Mouse (Mus musculus) gastrocnemius, postnatal 36 days (tissue): ENCODE data around the gene Bivm. TPM values are rescaled to one million over a fixed set of nuclear protein-coding genes. Genes with fewer than 3 reads are reported as not detected.

ENCODE experiments used
- DNase-seq, 2 experiments: peaks; one replicate each; pipeline ENCODE4 v3.0.0; 2022
- intact Hi-C: fragments of 180-260 bp; cut with DNase I; formaldehyde crosslinking; loops from one replicate; pipeline ENCODE4 v1.15.1; 2025
- long read RNA-seq, 2 experiments: library from polyadenylated mRNA; stranded (forward); transcript quantifications; one replicate each; pipeline ENCODE4 v2.0.0; 2021
- total RNA-seq, 2 experiments: library from RNA; stranded (reverse); gene quantifications; 2 replicates each; pipeline ENCODE4 v1.2.3; 2021

Bivm gene
- total RNA-seq, result 1 to 10 TPM; 4.7 to 5.1 TPM
- long read RNA-seq, experiment 1, partial matches to known transcripts, result 0 of 1 reads
- long read RNA-seq, experiment 1, other reads (novel, unspliced or antisense), result 1 of 1 reads
- long read RNA-seq, experiment 2, partial matches to known transcripts, result 0 of 1 reads
- long read RNA-seq, experiment 2, other reads (novel, unspliced or antisense), result 1 of 1 reads

DNA sequence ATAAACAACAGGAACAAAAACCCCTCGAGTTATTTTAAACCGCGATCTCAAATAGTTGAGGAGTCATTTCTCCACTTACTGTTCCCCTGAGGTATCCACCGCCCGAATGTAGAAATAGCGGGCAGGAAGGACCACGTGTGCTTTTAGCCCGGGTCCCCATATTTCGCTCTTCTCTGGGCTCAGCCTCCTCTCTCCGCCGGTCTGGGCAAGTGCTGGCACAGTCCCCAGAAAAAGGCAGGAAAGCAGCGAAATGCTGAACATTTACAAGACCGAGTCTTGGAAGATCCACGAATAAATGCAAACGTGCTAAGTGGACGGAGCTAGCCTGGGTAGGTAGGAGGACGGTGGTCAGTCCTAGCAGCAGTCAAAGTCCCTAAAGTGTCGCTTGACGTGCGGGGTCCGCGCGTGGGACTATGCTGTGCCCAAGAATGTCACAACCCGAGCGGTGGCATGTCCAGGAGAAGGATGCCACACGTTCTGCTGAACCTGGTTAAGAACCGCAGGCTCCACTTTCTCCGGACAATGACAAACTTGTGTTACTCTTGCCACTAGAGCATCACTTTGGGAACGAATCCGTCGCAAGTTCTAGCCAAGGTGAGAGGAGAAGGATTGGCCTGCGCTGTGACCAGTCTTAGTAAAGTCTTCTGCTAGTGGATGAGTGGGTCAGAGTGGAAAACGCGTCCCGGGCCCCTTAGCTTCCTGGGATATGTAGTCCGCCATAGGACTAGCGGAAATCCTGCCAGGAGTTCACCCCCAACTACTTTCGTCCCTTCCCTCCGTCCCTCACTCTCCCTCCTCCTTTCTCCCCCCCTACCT, at the start of gene Bivm, which contains the start of gene Kdelc1:
Gene Bivm, plus strand, starts transcription at position 719 of the 816 bp plus-strand sequence.
Gene Kdelc1, minus strand, starts transcription at position 570 of the 816 bp plus-strand sequence.
- intact Hi-C loops, result no loop called here
- peak; percentile 67 to 82 for DNase-seq

DNA sequence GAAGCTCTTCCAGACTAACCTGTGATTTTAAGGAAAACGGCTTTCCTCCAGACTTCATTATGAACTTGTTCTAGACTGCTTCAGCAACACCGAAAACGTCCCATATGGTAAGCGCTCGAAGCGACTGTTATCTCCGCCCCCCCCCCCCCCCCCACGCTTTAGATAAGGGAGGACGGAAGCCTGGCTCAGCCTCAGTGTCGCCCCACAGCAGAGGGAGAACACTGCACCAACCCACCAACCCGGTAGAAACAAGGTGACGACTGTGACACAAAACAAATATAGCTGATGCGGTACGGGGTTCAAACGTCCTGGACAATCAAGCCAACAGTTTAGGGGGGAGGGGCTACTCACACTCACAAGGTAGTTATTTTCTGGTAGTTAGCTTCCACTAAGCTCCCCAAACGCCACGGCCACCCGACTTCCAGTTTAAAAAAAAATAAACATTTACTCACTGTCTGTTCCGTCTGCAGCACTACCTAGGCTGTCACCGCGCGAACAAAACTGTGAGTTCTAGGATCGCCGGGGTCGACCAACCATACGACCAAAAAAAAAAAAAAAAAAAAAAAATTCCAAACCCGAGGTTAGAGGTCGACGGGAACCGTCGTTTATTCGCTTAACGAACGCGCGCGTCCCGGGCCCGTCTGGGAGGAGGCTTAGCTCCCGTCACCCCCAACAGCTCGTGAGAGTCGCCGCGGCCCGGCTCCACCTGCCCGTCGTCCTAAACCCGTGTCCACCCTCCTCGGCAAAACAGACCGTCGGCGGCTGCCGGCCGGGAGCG, 17.1 kb upstream of the Bivm start:
- intact Hi-C loops, result loop anchor here (5.0 kb wide), 1 partner anchor 46 kb away; the partner anchor contains the start of gene Ercc5
- DNase-seq, result no peak

DNA sequence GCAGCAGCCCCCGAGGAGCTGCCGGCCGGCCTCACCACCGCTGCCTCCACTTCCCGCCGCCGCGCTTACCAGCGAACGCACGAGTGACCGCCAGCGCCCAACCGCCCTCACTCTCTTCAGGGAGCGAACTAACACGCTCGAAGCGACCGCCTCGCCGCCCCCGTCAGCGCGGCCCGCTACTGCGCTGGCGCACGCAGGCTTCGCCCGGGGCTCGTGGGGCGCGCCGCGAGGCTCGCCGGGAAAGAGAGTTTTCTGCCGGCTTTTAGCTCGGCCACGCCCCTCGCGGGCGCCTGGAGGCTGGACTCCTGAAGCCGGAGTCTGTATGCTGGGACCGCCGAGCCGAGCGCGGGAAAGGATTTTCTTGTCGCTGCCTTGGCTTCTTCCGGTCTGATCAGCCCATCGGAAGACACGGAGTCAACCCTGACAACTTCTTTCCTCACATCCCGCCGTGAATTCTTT, 16.5 kb upstream of the Bivm start, which contains the start of gene Tex30:
Gene Tex30, minus strand, starts transcription at position 183 of the 459 bp plus-strand sequence.
- peak; percentile 84 to 90 for DNase-seq
- intact Hi-C loops, result loop anchor here (5.0 kb wide), 1 partner anchor 45 kb away; the partner anchor contains the start of gene Ercc5

DNA sequence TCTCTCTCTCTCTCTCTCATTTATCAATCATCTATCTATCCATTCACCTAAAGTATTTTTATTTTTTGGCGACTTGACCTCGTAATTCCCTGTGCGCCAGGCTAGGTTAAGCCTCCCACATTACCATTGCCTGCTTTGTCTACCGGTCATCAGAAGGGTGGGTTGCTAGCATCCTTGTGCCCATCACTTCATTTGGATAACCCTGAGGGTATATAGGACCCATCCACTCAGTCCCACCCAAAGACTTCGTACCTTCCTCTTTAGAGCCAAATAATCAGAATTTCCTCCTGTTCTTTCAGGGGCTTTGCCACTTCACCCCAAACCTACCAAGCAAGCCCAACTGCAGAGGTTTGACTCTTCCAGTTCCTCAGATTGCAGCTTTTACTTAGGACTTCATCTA, 15.8 kb upstream of the Bivm start:
- no peak for DNase-seq
- intact Hi-C loops, result loop anchor here (5.0 kb wide), 1 partner anchor 44 kb away; the partner anchor contains the start of gene Ercc5

DNA sequence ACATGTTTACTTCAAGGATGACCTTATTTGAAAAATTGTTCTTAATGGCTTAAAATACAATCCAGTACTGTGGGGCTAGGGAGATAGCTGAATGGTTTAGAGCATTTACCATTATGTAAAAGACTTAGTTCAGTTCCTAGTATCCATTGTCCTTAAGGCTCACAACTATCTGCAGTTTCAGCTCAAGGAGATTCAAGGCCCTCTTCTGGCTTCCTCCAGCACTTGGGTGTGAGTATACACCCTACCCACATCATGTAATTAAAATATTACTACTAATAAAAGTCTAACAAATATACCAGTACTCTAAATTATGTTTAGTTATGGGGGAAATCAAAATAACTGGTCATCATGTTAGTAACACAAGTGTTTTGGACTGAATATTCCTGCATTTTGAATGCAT, 1.2 kb upstream of the Bivm start:
- no peak for DNase-seq
- intact Hi-C loops, result no loop called here

DNA sequence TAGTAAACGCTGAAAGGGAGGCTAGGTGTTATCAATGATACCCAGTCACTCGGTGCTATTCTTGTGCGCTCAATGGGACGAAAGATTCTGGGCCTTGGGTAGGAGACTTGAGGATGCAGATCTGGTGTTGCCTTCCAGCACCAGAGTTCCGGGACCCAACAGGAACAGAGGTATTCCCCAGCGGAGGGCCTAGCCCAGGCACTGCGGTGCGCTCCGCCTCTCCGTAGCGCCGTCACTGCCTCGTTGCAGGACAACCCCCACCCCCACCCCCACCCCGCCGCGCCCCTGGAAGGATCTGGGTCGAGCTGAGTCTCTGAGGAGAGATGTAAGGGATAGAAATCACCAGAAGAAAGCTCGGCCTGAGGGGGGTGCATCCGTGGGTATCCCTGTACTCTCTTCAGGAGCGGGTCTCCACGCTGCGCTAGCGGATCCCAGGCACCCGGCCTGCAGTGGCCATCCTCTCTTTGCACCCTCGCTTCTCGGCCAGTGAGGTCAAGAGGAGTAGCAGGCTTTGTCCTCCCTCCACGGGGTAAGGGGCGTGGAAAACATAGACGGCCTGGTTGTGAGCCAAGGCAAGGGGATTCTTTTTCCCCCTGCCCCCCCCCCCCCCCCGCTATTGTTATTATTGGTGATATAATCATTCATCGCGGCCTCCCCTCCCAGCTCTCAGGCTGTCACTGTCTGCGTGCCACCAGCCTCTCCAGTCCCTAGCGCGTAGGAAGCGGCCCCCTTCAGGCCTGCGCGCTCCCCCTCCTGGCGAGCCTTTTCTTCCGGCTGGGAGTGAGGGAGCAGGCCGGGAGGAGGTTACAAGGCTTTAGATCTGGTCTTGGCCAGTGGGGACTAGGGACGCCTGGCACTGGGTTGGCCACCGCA, 680 bp downstream of the Bivm start:
- peak; percentile 65 to 78 for DNase-seq
- intact Hi-C loops, result no loop called here

DNA sequence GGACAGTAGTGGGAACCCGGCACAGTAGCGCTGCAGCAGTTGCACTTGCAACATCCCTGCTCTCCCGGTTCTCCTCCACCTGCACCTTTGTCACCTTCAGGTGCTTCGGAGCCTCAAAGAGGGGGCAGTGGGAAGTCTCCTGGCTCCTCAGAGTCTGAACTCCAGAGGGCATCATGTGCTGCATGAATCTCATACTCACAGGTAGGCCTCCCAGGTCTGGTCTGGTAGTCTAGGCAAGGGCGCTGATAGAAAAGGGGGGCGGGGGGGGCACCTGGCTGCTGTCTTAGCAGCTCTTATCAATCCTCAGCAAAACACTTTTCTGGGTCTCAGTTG, 1.3 kb downstream of the Bivm start:
- intact Hi-C loops, result no loop called here
- no peak for DNase-seq

DNA sequence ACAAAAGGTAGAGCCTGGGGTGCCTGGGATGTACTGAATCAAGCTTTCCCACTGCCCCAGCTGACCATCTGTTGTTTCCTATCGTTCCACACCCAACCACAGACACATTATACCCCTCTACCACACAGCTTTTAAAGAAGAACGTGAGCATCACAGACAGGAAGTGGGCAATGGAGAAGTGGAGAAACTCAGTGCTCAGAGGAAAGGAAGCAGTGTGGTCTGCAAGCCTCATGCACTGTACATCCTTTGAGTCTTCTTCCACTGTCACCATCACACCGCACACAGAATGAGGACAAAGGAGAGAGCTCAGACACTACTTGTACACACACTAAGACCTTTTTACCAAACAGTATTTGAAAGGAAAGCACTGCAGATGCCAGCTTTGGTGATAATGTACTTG, 3.5 kb downstream of the Bivm start:
- intact Hi-C loops, result no loop called here
- no peak for DNase-seq

DNA sequence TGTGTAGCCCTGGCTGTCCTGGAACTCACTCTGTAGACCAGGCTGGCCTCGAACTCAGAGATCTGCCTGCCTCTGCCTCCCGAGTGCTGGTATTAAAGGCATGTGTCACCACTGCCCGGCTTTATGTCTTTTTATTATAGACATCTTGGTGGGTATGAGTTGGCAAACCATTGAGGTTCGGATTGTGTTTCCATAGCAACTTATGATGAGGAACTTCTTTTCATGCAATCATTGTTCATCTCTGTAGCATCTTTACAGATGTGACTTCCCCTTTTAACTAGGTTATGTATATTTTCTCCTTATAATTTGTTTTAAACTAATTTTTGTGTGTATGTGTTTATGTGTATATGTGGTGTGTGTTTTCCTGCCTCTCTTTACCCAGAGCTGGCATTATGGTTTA, 6.8 kb downstream of the Bivm start:
- intact Hi-C loops, result no loop called here
- DNase-seq, result no peak

DNA sequence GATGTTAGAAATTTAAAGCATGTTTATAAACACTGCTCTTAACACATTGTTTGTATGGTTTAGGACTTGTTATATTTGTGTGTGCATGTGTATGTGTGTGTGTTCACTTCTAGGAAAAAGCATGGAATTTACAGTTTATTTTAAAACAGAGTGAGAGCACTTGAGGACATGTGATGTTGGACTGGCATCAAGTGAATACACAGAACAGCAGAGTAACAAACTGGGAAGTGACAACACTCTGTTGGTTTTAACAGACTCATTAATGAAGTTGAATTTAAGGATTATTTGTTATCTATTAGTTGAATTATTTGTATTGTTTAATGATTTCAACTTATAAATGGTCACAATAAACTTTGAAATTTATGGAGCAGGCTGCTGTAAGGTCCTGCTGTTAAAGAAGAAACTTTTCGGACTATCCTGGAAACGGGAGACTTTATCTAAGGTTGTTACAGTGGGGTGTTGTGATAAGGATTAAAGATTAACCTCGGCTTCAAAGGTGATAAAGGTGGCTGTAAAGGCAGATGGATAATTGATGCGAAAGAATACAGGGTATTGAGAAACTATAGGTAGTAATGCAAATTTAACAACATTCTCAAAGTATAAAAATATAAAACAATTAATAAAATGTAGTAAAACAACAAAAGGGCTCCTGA, 11.3 kb downstream of the Bivm start:
- intact Hi-C loops, result no loop called here
- DNase-seq, result no peak

DNA sequence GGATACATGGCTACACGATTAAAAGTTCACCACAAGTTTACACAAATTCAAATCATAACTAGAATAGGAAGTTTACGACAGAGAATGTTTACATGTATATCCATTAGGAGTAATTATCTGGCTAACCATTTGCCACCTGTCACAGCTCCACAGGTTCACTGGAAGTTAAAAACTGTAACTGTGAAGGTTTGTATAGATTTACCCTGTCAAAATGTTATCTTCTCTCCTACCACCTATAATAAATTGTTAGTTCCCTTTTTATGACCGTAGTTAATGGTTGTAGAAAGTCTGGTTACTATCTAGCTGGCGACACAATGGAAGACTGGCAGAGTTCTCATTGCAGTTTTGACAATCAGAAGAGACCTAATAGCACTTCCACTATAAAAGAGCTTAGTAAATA, 21.5 kb downstream of the Bivm start:
- no peak for DNase-seq
- intact Hi-C loops, result no loop called here

DNA sequence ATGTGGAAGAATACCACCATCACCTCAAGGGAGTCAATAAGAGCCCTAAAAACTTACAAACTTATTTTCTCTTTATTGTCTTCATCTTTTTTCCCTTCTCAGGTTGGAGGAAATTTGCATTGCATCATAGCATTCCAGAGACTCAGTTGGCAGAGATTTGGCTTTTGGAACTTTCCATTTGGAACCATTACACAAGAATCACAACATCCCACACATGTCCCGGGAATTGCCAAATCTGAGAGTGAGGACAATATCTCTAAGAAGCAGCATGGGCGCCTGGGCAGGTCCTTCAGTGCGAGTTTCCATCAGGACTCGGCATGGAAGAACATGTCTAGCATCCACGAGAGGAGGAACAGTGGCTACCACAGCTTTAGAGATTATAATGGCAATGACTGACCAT, 24.0 kb downstream of the Bivm start:
- no peak for DNase-seq
- intact Hi-C loops, result no loop called here

DNA sequence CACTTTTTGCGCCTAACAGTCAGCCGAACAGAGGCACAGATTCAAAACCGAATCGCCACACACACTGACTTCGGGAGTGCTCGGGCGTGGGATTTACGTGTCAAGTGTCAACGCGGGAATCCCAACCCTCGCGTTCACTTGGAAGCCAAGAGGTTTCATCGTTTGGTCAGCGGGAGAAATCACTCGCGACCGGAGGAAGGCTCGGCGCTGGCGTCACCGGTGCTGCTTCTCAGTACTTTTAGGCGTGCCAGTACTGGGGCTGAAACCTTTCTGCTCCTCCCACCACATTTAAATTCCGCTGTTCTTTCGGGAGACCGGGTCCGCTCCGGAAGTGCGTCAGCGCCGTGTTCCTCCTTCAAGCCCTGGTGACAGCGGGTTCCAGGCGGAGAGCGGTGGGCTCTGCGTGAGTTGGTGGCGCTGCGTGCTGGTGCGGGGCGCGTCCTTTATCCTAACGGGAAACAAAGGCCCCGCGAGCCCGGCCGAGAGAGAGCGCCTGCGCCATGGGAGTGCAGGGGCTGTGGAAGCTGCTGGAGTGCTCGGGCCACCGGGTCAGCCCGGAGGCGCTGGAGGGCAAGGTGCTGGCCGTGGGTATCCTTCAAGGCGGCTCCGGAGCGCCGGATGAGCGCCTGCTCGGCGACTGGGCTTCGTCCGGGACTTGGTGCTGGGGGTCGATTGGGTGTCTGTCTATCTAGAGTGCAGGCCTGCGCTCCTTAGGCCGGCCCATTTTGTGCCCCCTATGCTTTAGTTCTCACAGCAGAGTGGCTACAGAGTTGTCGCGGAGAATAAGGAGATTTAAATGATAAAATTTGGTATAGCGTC, 29.0 kb downstream of the Bivm start, which contains the start of gene Ercc5:
Gene Ercc5, plus strand, starts transcription at position 182 of the 819 bp plus-strand sequence.
- DNase-seq, result peak; percentile 75 to 79
- intact Hi-C loops, result loop anchor here (5.0 kb wide), 1 partner anchor 45 kb away; the partner anchor contains the start of gene Tex30

DNA sequence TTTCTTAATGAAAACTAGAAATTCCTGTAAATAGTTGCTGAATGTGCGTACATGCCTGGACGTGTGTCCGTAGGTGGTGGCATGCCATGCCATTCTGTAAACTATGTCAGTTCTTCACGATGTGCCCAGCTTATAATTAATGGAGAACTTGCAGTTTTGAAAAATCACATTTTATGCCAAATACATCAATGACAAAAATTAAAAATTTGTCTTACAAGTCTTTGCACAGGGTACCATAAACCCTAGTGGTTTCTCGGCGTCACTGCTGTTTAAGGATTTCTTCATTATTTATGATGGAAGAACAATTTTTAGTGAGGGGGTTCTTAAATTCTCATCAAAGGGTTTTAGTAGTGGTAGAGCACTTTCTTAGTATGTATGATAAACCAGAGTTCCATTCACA, 29.9 kb downstream of the Bivm start:
- intact Hi-C loops, result loop anchor here (5.0 kb wide), 1 partner anchor 46 kb away; the partner anchor contains the start of gene Tex30
- no peak for DNase-seq

DNA sequence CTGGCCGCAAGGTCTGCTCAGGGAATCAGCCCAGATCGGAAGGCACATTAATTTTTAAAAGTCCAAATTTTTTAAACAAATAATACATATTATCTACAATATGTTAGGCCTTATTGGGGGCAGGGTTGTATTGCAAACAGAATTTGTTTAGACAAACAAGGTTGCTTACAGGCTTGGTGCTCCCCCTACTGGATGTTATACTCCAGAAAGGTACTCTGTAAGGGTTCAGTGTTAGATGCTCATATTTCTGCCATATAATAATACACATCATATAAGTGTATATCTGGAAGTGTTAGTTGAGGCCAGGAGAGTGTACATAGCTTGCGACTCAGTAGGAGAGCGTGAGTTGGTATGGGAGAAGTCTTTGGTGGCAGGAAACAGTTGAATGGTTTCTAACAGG, 36.5 kb downstream of the Bivm start:
- DNase-seq, result no peak
- intact Hi-C loops, result no loop called here

DNA sequence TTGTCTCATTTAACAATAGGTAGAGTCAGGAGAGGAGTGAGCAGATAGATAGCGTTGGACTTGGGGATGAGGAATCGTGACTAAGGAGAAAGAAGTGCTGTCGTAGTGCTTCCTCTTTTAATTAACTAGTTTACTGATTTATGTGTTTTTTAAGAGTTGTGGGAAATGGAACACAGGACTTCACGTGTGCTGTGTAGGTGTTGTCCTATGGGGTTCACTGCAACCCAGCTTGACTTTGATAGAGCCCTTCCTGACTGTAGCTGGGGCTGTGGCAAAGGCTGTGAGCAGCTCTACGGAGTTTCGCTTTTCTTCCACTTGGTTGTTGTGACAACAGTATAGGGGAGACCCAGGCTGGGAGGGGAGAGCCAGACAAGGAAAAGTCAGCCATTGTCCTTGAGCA, 39.6 kb downstream of the Bivm start:
- intact Hi-C loops, result no loop called here
- DNase-seq, result no peak

DNA sequence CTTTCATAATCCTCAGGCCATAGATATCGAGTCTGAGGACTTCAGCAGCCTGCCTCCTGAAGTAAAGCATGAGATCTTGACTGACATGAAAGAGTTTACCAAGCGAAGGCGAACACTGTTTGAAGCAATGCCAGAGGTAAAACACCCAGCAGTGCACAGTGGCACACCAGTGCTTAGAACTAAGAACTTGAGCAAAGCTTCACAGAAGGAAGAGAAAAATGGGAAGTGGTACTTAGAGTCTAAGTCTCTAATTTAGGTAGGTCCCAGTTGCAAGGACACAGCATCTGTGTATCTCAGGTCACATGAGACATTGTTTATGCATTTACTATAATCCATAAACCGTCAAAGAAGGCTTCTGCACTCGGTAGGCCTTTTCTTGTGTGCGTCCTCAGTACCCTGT, 43.1 kb downstream of the Bivm start:
- intact Hi-C loops, result no loop called here

DNA sequence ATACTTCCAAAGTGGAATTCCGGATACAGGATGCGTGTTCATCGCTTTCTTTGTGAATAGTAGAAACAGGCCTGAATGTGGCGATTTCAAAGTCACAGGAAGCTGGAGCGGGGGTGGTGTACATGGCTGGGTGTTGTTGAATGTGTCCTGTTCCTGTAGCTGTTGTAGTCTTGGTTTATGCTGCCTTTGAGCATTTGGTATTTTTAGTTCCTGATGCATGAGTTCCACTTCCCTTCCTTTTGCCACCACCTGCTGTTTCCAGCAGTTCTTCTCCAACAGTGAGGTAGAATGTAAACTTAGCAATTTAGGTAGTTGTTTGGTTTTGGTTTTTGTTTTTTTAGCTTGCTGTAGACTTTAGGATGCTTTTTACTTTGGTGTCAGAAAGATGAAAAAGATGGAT, 43.6 kb downstream of the Bivm start:
- DNase-seq, result no peak
- intact Hi-C loops, result no loop called here

More for the DNA sequence above, 43.1 kb downstream of the Bivm start:
- no peak for DNase-seq
